Mouse (Mus musculus): ENCODE measurements around the gene Tspoap1.

Gene Tspoap1

GRCm38 (mm10) chr11:87761181-87761721, 910 bp downstream of the Tspoap1 start:
- DNase-seq, result no peak

- no peak for DNase-seq
These were observed 1.7 kb downstream of the Tspoap1 start for GRCm38 (mm10) chr11:87761806-87762701.

GRCm38 (mm10) chr11:87762702-87763385, 2.5 kb downstream of the Tspoap1 start:
- DNase-seq, result no peak

- peak; percentile 64 for DNase-seq
These were observed 3.2 kb downstream of the Tspoap1 start for GRCm38 (mm10) chr11:87763511-87763987.

GRCm38 (mm10) chr11:87763988-87764876, 3.9 kb downstream of the Tspoap1 start:
- peak; percentile 49 for DNase-seq

GRCm38 (mm10) chr11:87768745-87769144, 8.4 kb downstream of the Tspoap1 start:
- no peak for DNase-seq

- DNase-seq, result peak; percentile 81
These were observed 10.6 kb downstream of the Tspoap1 start for GRCm38 (mm10) chr11:87770989-87771388.

- DNase-seq, result no peak
These were observed 12.0 kb downstream of the Tspoap1 start for GRCm38 (mm10) chr11:87772354-87772753.

- peak; percentile 88 for DNase-seq
These were observed 17.9 kb downstream of the Tspoap1 start for GRCm38 (mm10) chr11:87778100-87778765.

- DNase-seq, result no peak
These were observed 18.6 kb downstream of the Tspoap1 start for GRCm38 (mm10) chr11:87778915-87779314.

- DNase-seq, result no peak
These were observed 19.1 kb downstream of the Tspoap1 start for GRCm38 (mm10) chr11:87779392-87779791.

GRCm38 (mm10) chr11:87780130-87780529, 19.8 kb downstream of the Tspoap1 start:
- no peak for DNase-seq

GRCm38 (mm10) chr11:87790088-87790487, 29.7 kb downstream of the Tspoap1 start:
- no peak for DNase-seq

GRCm38 (mm10) chr11:87793460-87793859, 33.1 kb downstream of the Tspoap1 start, which contains the start of gene Mpo:
Mpo (plus strand) TSS chr11:87793581.
- DNase-seq, result no peak

GRCm38 (mm10) chr11:87801711-87802275, 41.5 kb downstream of the Tspoap1 start:
- no peak for DNase-seq

- peak; percentile 24 for DNase-seq
These were observed 42.3 kb downstream of the Tspoap1 start for GRCm38 (mm10) chr11:87802621-87803020.

GRCm38 (mm10) chr11:87805448-87805847, 45.1 kb downstream of the Tspoap1 start:
- DNase-seq, result peak; percentile 20

- no peak for DNase-seq
These were observed 47.1 kb downstream of the Tspoap1 start for GRCm38 (mm10) chr11:87807433-87807832.

- no peak for DNase-seq
These were observed 47.9 kb downstream of the Tspoap1 start for GRCm38 (mm10) chr11:87808236-87808635.

GRCm38 (mm10) chr11:87811396-87811795, 51.1 kb downstream of the Tspoap1 start:
- DNase-seq, result no peak

GRCm38 (mm10) chr11:87814831-87815230, 54.5 kb downstream of the Tspoap1 start:
- DNase-seq, result no peak

All from kidney, adult 18-20 months (tissue).